Mouse (Mus musculus) cerebral cortex, adult 2 months (tissue): ENCODE results near the gene Pgpep1l.

Experiments used
- WGBS: fragments of 180-500 bp; shearing (Covaris S2); methylation state at CpG from one replicate; pipeline ENCODE4 v1.1.7; 2018; 5-methylcytosine and 5-hydroxymethylcytosine counted together

The Pgpep1l gene

GRCm38 (mm10) chr7:68262612-68263200 is 1.3 kb downstream of the Pgpep1l start:
- 63% methylated on average over 8 of the region's 8 CpGs for WGBS

GRCm38 (mm10) chr7:68259523-68260081 is 4.4 kb downstream of the Pgpep1l start:
- 86% methylated on average over 6 of the region's 6 CpGs for WGBS

- WGBS: 82% methylated on average over 17 of the region's 17 CpGs
These were observed 5.5 kb downstream of the Pgpep1l start for GRCm38 (mm10) chr7:68258326-68259150.

GRCm38 (mm10) chr7:68257767-68258166 is 6.3 kb downstream of the Pgpep1l start:
- WGBS: 67% methylated on average over 2 of the region's 2 CpGs

- 93% methylated on average over 3 of the region's 3 CpGs for WGBS
These were observed 13.1 kb downstream of the Pgpep1l start for GRCm38 (mm10) chr7:68250902-68251301.

- 50% methylated on average over 1 of the region's 1 CpGs for WGBS
These were observed 13.6 kb downstream of the Pgpep1l start for GRCm38 (mm10) chr7:68250411-68250810.

GRCm38 (mm10) chr7:68246249-68246648 is 17.8 kb downstream of the Pgpep1l start:
- 87% methylated on average over 8 of the region's 8 CpGs for WGBS

- WGBS: 71% methylated on average over 4 of the region's 4 CpGs
These were observed 18.4 kb downstream of the Pgpep1l start for GRCm38 (mm10) chr7:68245681-68246080.

- 87% methylated on average over 9 of the region's 9 CpGs for WGBS
These were observed 22.8 kb downstream of the Pgpep1l start for GRCm38 (mm10) chr7:68241205-68241604.

GRCm38 (mm10) chr7:68239220-68239827 is 24.7 kb downstream of the Pgpep1l start:
- WGBS: 82% methylated on average over 11 of the region's 11 CpGs

GRCm38 (mm10) chr7:68236817-68237216 is 27.2 kb downstream of the Pgpep1l start:
- 60% methylated on average over 8 of the region's 8 CpGs for WGBS

- 41% methylated on average over 13 of the region's 13 CpGs for WGBS
These were observed 30.3 kb downstream of the Pgpep1l start for GRCm38 (mm10) chr7:68233619-68234223.

- WGBS: 90% methylated on average over 5 of the region's 5 CpGs
These were observed 31.5 kb downstream of the Pgpep1l start for GRCm38 (mm10) chr7:68232521-68232920.

GRCm38 (mm10) chr7:68230831-68231230 is 33.2 kb downstream of the Pgpep1l start:
- 66% methylated on average over 9 of the region's 9 CpGs for WGBS

GRCm38 (mm10) chr7:68228491-68228890 is 35.5 kb downstream of the Pgpep1l start:
- 65% methylated on average over 6 of the region's 6 CpGs for WGBS

- 82% methylated on average over 4 of the region's 4 CpGs for WGBS
These were observed 36.4 kb downstream of the Pgpep1l start for GRCm38 (mm10) chr7:68227621-68228020.

GRCm38 (mm10) chr7:68227021-68227420 is 37.0 kb downstream of the Pgpep1l start:
- 90% methylated on average over 11 of the region's 11 CpGs for WGBS

- 65% methylated on average over 9 of the region's 9 CpGs for WGBS
These were observed 38.5 kb downstream of the Pgpep1l start for GRCm38 (mm10) chr7:68225427-68226054.

GRCm38 (mm10) chr7:68224006-68224405 is 40.0 kb downstream of the Pgpep1l start:
- 93% methylated on average over 5 of the region's 5 CpGs for WGBS

- 55% methylated on average over 13 of the region's 13 CpGs for WGBS
These were observed 40.7 kb downstream of the Pgpep1l start for GRCm38 (mm10) chr7:68223356-68223808.

- WGBS: 17% methylated on average over 9 of the region's 9 CpGs
These were observed 42.3 kb downstream of the Pgpep1l start for GRCm38 (mm10) chr7:68221677-68222230.
